Mouse (Mus musculus): ENCODE data around the gene Acvr2b. TPM values are rescaled to one million over a fixed set of nuclear protein-coding genes. Genes with fewer than 3 reads are reported as not detected.

Acvr2b gene
- total and polyA plus RNA-seq, 2 experiments from 2014 or later, result 32.1 to 35.6 TPM

DNA sequence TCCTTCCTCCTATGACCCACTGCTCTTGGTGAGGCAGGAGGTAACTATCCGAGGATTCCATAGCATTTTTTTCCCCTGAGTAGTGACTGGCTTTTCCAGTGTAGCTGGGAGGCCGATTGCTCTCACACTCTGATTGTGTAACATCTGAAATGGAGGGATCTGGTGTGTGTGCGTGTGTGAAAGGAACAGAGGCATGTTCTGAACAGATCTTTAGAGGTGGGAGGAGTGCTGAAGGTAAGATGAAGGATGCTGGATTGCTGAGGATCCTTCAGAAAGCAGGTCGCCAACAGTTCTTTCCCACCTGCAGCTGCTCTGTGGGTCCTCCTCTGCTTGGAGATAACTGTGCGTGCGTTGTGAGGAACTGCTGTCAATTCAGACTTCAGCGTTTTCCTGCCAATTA, 567 bp upstream of the Acvr2b start:
- peak overlapping the region; percentile 94 for H3K4me2 ChIP-seq (ENCODE audit: low read depth, low read length, poor library complexity, severe bottlenecking)
- peak overlapping the region; percentile 97 for H3K27ac ChIP-seq (ENCODE audit: low read depth, low read length)
- peak overlapping the region; percentile 98 for H3K4me3 ChIP-seq (ENCODE audit: low read depth, low read length)
- peak overlapping the region; percentile 99; the same call in 1 of the 2 replicates for H3K9ac ChIP-seq (replicated peaks; ENCODE audit: low read length, poor library complexity, severe bottlenecking)
- H3K36me3 ChIP-seq (ENCODE audit: insufficient read depth, low read length), result no peaks in the 10 kb centered on the region
- peaks cover 7% of the 10 kb centered on the region for H3K4me1 ChIP-seq (ENCODE audit: insufficient read depth, low read length)
- ATAC-seq (ENCODE audit: low FRiP score) (no peak; the same call in 1 of the 2 replicates), DNase-seq (ENCODE audit: low spot score) (no peak)
- H3K27me3 ChIP-seq (ENCODE audit: insufficient read depth, low read length), result no peaks in the 10 kb centered on the region
- H3K9me3 ChIP-seq (ENCODE audit: low read length), result no peaks in the 10 kb centered on the region
- TF ChIP-seq CTCF (IDR thresholded peaks at IDR 0.05), result no peak
- 2% methylated on average over 7 of the region's 7 CpGs for WGBS

DNA sequence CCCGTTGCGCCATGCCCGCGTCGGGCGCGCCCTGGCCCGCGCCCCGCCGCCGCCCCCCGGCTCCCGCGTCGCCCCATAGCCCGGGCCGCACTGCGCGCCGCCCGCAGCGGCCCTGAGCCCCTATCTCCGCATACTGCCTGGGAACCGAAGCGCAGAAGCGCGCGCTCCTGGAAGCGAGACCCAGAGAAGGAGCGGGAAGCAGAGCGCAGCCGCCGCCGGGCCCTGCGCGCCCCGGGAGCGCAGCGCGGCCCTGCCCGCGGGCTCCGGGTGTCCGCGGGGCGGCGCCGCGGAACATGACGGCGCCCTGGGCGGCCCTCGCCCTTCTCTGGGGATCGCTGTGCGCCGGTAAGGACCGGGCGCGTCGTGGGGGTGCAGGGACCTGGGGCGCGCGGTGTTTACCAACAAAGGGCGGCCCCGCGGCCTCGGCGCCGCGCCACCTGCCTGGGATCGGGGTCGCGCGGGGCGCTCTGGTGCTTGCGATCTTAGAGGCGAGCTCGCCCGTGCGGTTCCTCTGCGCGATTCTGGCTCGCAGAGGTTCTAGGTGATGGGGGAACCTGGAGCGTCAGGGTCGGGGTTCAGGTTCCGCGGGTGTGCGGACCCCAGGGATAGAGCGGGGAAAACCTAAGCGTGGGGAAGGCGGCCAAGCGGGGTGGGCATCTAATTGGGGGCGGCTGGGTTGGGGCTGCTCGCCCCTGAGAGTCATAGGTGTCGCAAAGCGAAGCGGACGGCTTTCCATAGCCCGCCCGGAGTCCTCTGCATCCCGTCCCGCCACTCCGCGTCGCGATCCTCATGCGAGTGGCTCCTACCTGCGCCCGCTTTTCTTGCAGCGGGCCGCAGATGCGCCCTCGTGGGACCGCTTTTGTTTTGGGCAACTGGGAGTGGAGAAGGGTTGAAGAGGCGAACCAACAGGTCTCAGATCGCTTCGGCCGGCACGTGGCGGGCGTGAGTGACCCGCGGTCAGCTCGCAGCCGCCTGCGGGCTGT, 626 bp downstream of the Acvr2b start:
- ATAC-seq (ENCODE audit: low FRiP score) (no peak; the same call in none of the 2 replicates), DNase-seq (ENCODE audit: low spot score) (peak; percentile 44)
- Histone ChIP-seq H3K4me1 (ENCODE audit: insufficient read depth, low read length) (peaks cover 7% of the 10 kb centered on the region), H3K4me3 (ENCODE audit: low read depth, low read length) (peak overlapping the region; percentile 98), H3K27ac (ENCODE audit: low read depth, low read length) (peak overlapping the region; percentile 97), H3K27me3 (ENCODE audit: insufficient read depth, low read length) (no peaks in the 10 kb centered on the region), H3K9me3 (ENCODE audit: low read length) (no peaks in the 10 kb centered on the region), H3K36me3 (ENCODE audit: insufficient read depth, low read length) (no peaks in the 10 kb centered on the region), H3K4me2 (ENCODE audit: low read depth, low read length, poor library complexity, severe bottlenecking) (peak overlapping the region; percentile 94), H3K9ac (replicated peaks; ENCODE audit: low read length, poor library complexity, severe bottlenecking) (peak overlapping the region; percentile 99)
- under 1% methylated on average over 83 of the region's 127 CpGs for WGBS
- TF ChIP-seq CTCF (IDR thresholded peaks at IDR 0.05), result peak; percentile 16; the same call in 1 of the 2 replicates

- Histone ChIP-seq H3K27me3 (ENCODE audit: insufficient read depth, low read length) (no peaks in the 10 kb centered on the region), H3K4me2 (ENCODE audit: low read depth, low read length, poor library complexity, severe bottlenecking) (peak overlapping the region; percentile 94), H3K27ac (ENCODE audit: low read depth, low read length) (peak overlapping the region; percentile 97), H3K36me3 (ENCODE audit: insufficient read depth, low read length) (no peaks in the 10 kb centered on the region), H3K9me3 (ENCODE audit: low read length) (no peaks in the 10 kb centered on the region), H3K9ac (replicated peaks; ENCODE audit: low read length, poor library complexity, severe bottlenecking) (peak overlapping the region; percentile 99), H3K4me3 (ENCODE audit: low read depth, low read length) (peak overlapping the region; percentile 98), H3K4me1 (ENCODE audit: insufficient read depth, low read length) (peaks cover 7% of the 10 kb centered on the region)
- peak; percentile 71 for DNase-seq (ENCODE audit: low spot score)
- no peak; the same call in 1 of the 2 replicates for TF ChIP-seq CTCF (IDR thresholded peaks at IDR 0.05)
- 0 out of 2 replicates have a peak, but pooled peaks have one; percentile 14 for ATAC-seq (ENCODE audit: low FRiP score)
- 1% methylated on average over 26 of the region's 26 CpGs for WGBS
Observed at GRCm38 (mm10) chr9:119403236-119403641, 1.3 kb downstream of the Acvr2b start.

- Histone ChIP-seq H3K4me3 (ENCODE audit: low read depth, low read length) (peak overlapping the region; percentile 98), H3K36me3 (ENCODE audit: insufficient read depth, low read length) (no peaks in the 10 kb centered on the region), H3K4me2 (ENCODE audit: low read depth, low read length, poor library complexity, severe bottlenecking) (peak overlapping the region; percentile 94), H3K9ac (replicated peaks; ENCODE audit: low read length, poor library complexity, severe bottlenecking) (peak overlapping the region; percentile 99; the same call in 1 of the 2 replicates), H3K27ac (ENCODE audit: low read depth, low read length) (no peak overlapping the region), H3K27me3 (ENCODE audit: insufficient read depth, low read length) (no peaks in the 10 kb centered on the region), H3K9me3 (ENCODE audit: low read length) (no peaks in the 10 kb centered on the region), H3K4me1 (ENCODE audit: insufficient read depth, low read length) (peaks cover 7% of the 10 kb centered on the region)
- ATAC-seq (ENCODE audit: low FRiP score), result no peak
- WGBS, result 53% methylated on average over 5 of the region's 5 CpGs
- TF ChIP-seq CTCF (IDR thresholded peaks at IDR 0.05), result no peak
- no peak for DNase-seq (ENCODE audit: low spot score)
Observed at GRCm38 (mm10) chr9:119404090-119404489, 2.2 kb downstream of the Acvr2b start.

GRCm38 (mm10) chr9:119407884-119408283, 6.0 kb downstream of the Acvr2b start:
- no peak for TF ChIP-seq CTCF (IDR thresholded peaks at IDR 0.05)
- Histone ChIP-seq H3K27ac (ENCODE audit: low read depth, low read length) (no peak overlapping the region), H3K4me1 (ENCODE audit: insufficient read depth, low read length) (peaks cover 7% of the 10 kb centered on the region), H3K27me3 (ENCODE audit: insufficient read depth, low read length) (no peaks in the 10 kb centered on the region), H3K36me3 (ENCODE audit: insufficient read depth, low read length) (no peaks in the 10 kb centered on the region), H3K9ac (replicated peaks; ENCODE audit: low read length, poor library complexity, severe bottlenecking) (no peak overlapping the region), H3K4me2 (ENCODE audit: low read depth, low read length, poor library complexity, severe bottlenecking) (no peak overlapping the region), H3K4me3 (ENCODE audit: low read depth, low read length) (no peak overlapping the region), H3K9me3 (ENCODE audit: low read length) (no peaks in the 10 kb centered on the region)
- ATAC-seq (ENCODE audit: low FRiP score) (no peak), DNase-seq (ENCODE audit: low spot score) (no peak)
- 87% methylated on average over 15 of the region's 15 CpGs for WGBS
